Mouse (Mus musculus) small intestine, adult 2 months (tissue): Measurements from ENCODE around the gene Dhrs3. TPM values are rescaled to one million over a fixed set of nuclear protein-coding genes. Genes with fewer than 3 reads are reported as not detected.

Experiments
- H3K27ac ChIP-seq: fragments of 200-500 bp; 2 replicates; pipeline ENCODE4 v1.5.1; 2012; ENCODE audit warnings: low read depth, low read length, control low read depth, inconsistent platforms; ENCODE audit not compliant: insufficient read depth
- H3K27me3 ChIP-seq: fragments of 200-500 bp; 2 replicates; pipeline ENCODE4 v1.6.1; 2012; ENCODE audit warnings: mild to moderate bottlenecking, moderate library complexity, low read length, inconsistent platforms; ENCODE audit not compliant: control insufficient read depth, insufficient read depth
- H3K36me3 ChIP-seq: fragments of 200-500 bp; 2 replicates; pipeline ENCODE4 v1.6.1; 2012; ENCODE audit warnings: mild to moderate bottlenecking, low read length, control low read depth, inconsistent platforms; ENCODE audit not compliant: control insufficient read depth, insufficient read depth
- H3K4me1 ChIP-seq: fragments of 200-500 bp; 2 replicates; pipeline ENCODE4 v1.6.1; 2012; ENCODE audit warnings: low read length, inconsistent platforms, mixed read lengths; ENCODE audit not compliant: control insufficient read depth, insufficient read depth, insufficient read length
- H3K4me3 ChIP-seq: fragments of 200-500 bp; 2 replicates; pipeline ENCODE4 v1.5.1; 2012; ENCODE audit warnings: low read depth, mild to moderate bottlenecking, control low read depth, inconsistent platforms, low read length, moderate library complexity
- CTCF ChIP-seq: fragments of 200-500 bp; IDR thresholded peaks from 2 replicates; pipeline ENCODE4 v1.5.1; 2012; ENCODE audit warnings: low read depth, mild to moderate bottlenecking, control low read depth, inconsistent platforms, low read length, moderate library complexity, mixed read lengths; ENCODE audit not compliant: insufficient replicate concordance, insufficient read length; ENCODE audit errors: extremely low read depth
- POLR2A ChIP-seq: fragments of 200-500 bp; IDR thresholded peaks from 2 replicates; pipeline ENCODE4 v1.6.1; 2012; ENCODE audit warnings: low read depth, mild to moderate bottlenecking, control low read depth, inconsistent platforms, low read length, moderate library complexity
- WGBS: fragments of 180-500 bp; shearing (Covaris S2); methylation state at CpG from one replicate; pipeline ENCODE4 v1.1.7; 2018; 5-methylcytosine and 5-hydroxymethylcytosine counted together
- polyA plus RNA-seq: library from polyadenylated mRNA; depleted of rRNA; stranded (reverse); fragments of >200 nt; gene quantifications from 2 replicates; pipeline ENCODE4 v1.2.3, GENCODE M21; 2012

Dhrs3 gene
- polyA plus RNA-seq, 1 experiment = 71.2 TPM

DNA sequence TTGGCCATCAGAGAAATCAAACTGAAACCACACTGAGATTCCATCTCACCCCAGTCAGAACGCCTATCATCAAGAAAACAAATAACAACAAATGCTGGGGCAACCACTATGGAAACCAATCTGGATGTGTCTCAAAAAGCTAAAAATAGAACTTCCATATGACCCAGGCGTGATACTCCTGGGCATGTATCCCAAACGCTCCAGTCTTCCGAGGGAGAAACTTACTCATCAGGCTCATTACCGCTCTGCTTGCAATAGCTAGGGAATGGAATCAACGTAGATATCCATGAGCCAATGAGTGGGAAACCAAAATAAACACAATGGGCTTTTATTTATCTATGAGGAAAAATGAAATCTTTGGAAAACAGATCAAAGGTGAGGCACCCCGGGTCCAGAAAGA is 59.2 kb downstream of the Dhrs3 start:
- H3K27me3 ChIP-seq = no peaks in the 10 kb centered on the region
- peaks cover 8% of the 10 kb centered on the region for H3K4me1 ChIP-seq
- H3K27ac ChIP-seq = no peak overlapping the region
- no peak for TF ChIP-seq POLR2A
- no peak for TF ChIP-seq CTCF
- H3K36me3 ChIP-seq = no peaks in the 10 kb centered on the region
- WGBS = 78% methylated on average over 7 of the region's 7 CpGs
- no peak overlapping the region for H3K4me3 ChIP-seq

DNA sequence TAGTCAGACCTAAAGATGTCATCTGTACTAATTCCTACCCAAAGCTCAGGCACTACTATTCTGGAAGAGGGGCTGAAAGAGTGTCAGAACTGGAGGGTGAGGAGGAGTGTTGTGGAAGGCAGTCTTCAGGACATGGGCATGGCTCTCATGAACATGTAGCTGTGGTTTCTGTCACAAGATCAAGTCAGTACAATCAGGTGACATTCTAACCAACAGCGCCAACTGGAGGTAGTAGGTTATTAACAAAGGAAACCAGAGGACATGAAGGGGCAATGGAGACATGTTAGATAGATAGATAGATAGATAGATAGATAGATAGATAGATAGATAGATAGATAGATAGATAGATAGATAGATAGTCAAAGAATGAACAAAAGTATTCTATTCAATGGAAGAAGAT is 60.8 kb downstream of the Dhrs3 start:
- Histone ChIP-seq H3K27me3 (no peaks in the 10 kb centered on the region), H3K4me1 (peaks cover 12% of the 10 kb centered on the region), H3K4me3 (no peak overlapping the region), H3K36me3 (no peaks in the 10 kb centered on the region), H3K27ac (no peak overlapping the region)
- WGBS = 84% methylated on average over 1 of the region's 1 CpGs
- no peak for TF ChIP-seq POLR2A
- TF ChIP-seq CTCF = no peak

DNA sequence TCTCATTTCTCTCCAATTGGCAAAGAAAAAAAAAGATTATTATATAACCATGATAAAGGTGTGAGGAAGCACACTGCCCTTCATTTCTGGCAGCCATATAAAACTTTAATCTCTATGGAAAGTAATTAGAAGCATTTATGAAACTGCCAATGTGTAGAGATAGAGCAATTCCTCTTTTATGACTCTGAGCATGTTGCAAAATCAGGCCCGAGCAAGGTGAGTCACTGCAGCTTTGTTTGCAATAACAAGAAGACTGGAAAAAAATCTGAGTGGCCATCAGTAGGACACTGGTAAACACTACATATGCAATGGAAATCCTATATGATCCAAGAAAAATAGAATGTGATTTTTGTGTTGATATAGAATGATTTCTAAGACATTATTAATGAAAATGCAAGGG is 63.2 kb downstream of the Dhrs3 start:
- Histone ChIP-seq H3K27me3 (no peaks in the 10 kb centered on the region), H3K4me1 (peaks cover 14% of the 10 kb centered on the region; the same call in 1 of the 2 replicates), H3K4me3 (no peak overlapping the region), H3K27ac (no peak overlapping the region), H3K36me3 (no peaks in the 10 kb centered on the region)
- TF ChIP-seq CTCF = no peak
- no peak for TF ChIP-seq POLR2A
- 20% methylated on average over 1 of the region's 1 CpGs for WGBS

DNA sequence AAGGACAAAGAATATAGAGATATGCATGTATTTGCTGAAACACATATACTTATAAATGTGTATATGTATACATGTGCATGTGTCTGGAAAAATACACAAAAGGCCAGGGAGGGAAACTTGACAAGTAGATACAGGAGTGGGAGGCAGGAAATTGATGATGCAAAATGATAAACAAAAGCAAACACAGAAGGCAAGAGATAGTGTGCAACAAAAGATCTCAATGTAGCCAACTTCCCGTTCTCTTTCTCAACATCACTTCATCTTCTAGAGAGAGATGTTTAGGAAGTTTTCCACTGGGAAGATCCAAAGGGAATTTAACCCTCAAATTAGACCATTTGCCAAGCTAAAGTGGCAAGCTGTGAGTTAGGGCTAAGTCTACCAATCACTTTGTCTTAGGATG is 63.7 kb downstream of the Dhrs3 start:
- peaks cover 18% of the 10 kb centered on the region; the same call in 1 of the 2 replicates for H3K4me1 ChIP-seq
- H3K36me3 ChIP-seq = no peaks in the 10 kb centered on the region
- no peak overlapping the region for H3K27ac ChIP-seq
- 10% methylated on average over 1 of the region's 1 CpGs for WGBS
- TF ChIP-seq CTCF (no peak), POLR2A (no peak)
- no peaks in the 10 kb centered on the region for H3K27me3 ChIP-seq
- no peak overlapping the region for H3K4me3 ChIP-seq

DNA sequence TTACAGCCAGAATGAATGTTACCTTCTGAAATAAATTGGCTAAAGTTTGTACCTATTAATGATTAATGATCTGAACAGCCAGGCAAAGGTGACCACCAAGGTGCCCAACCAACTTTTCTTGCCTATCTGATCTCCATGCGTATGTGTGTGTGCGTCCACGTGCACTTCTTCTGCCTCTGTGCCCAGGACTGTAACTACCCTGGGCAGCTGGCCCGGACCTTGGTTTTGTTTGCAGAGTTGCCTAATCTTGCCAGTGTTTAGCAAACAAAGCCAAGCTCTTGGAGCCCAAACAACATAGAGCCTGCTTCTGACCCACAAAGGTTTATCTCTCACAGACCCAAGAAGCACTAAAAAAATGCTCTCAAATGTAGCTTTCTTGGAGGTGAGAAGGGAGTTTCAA is 64.6 kb downstream of the Dhrs3 start:
- Histone ChIP-seq H3K27me3 (no peaks in the 10 kb centered on the region), H3K4me3 (no peak overlapping the region), H3K4me1 (peaks cover 21% of the 10 kb centered on the region; the same call in 1 of the 2 replicates), H3K36me3 (no peaks in the 10 kb centered on the region), H3K27ac (no peak overlapping the region)
- TF ChIP-seq CTCF (no peak), POLR2A (no peak)
- 17% methylated on average over 4 of the region's 4 CpGs for WGBS

DNA sequence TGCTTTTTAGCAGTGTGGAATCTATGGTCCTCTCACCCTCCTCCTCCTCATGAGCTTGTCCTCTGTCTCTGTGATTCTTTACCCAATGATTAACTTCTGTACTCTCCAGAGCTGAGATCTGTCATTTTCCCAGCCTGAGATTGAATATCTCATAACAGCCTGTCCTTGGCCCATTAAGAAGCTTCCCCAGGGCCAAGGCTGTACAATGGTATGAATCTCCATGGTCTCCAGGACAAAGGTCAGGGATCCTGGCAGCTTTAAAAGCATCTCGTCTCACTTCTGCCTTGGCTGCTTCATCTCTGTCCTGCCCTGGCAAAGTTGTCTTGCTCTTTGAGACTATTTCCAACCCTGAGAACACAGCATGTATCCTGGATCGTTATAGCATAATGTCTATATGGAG is 65.1 kb downstream of the Dhrs3 start:
- no peaks in the 10 kb centered on the region for H3K27me3 ChIP-seq
- TF ChIP-seq CTCF = no peak
- no peak for TF ChIP-seq POLR2A
- WGBS = 25% methylated on average over 2 of the region's 2 CpGs
- no peaks in the 10 kb centered on the region for H3K36me3 ChIP-seq
- peaks cover 21% of the 10 kb centered on the region; the same call in 1 of the 2 replicates for H3K4me1 ChIP-seq
- H3K27ac ChIP-seq = no peak overlapping the region
- no peak overlapping the region for H3K4me3 ChIP-seq

DNA sequence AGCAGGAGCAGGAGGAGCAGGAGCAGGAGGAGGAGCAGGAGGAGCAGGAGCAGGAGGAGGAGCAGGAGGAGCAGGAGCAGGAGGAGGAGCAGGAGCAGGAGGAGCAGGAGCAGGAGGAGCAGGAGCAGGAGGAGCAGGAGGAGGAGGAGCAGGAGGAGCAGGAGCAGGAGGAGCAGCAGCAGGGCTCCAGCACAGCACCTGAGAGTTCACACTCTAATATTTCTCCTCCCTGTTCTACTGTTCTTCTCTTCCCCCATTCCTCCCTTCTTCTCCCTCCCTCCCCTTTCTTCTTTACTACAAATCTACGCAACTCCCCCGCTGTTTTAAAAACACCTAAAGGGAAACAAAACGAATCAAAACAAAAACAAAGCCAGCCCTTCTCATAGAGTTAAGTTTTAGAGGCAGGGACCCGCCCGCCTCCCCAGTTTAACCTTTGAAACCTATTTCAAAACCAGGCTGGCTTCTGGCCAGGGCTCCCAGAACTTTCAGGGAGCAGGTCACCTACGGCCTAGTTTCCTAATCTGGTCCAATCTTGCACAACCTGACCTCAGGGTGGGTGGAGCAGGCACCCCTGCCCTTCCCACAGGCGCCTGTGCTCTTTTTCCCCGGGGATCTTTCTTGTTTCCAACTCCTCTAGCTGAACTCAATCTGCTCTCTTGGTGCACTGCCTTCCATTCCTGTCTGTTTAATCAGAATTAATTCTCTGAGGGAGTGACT is 67.7 kb downstream of the Dhrs3 start:
- peaks cover 21% of the 10 kb centered on the region; the same call in 1 of the 2 replicates for H3K4me1 ChIP-seq
- H3K27ac ChIP-seq = peak overlapping the region; percentile 67
- H3K27me3 ChIP-seq = no peaks in the 10 kb centered on the region
- no peaks in the 10 kb centered on the region for H3K36me3 ChIP-seq
- 19% methylated on average over 8 of the region's 8 CpGs for WGBS
- TF ChIP-seq CTCF (no peak), POLR2A (no peak)
- no peak overlapping the region for H3K4me3 ChIP-seq
